Mouse (Mus musculus): Measurements from ENCODE around the gene Nlrx1. TPM values are rescaled to one million over a fixed set of nuclear protein-coding genes. Genes with fewer than 3 reads are reported as not detected.

Gene Nlrx1
- 4.6 TPM in 2 replicates for polyA plus RNA-seq (2015; fragmentation: Nextera tagmentation; extraction: Ambion mirVana)

DNA sequence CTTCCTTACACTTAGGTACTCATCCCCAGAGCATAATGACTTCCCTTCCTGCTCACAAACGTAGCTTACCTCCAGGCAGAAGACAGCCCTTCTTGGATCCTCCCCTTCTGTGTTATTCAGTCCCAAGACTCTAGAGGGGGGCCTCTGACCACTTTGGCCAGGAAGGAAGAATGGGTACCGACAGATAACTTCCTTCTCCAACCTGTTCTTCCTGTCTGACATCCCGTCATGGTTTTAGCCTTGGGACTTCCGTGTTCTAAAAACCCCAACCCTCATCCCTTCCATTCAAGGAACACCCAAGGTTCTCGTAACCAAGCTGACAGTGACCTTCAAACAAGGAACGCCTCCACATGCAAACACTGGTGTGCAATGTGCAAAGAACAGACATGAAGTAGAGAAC lies at the start of gene Nlrx1:
Nlrx1 (minus strand) TSS at position 168 of the 400 bp plus-strand sequence.
- H3K4me2 ChIP-seq (replicated peaks; ENCODE audit: low read depth), result peak within 1 kb of the TSS; percentile 90
- WGBS, result 42% methylated on average over 6 of the region's 6 CpGs
- H3K4me1 ChIP-seq (replicated peaks; ENCODE audit: control insufficient read depth, insufficient read depth, low read length), result no peaks in the 10 kb centered on the region
- H3K9me3 ChIP-seq (ENCODE audit: control insufficient read depth), result no peaks in the 10 kb centered on the region
- H3K4me3 ChIP-seq (ENCODE audit: low read depth, low read length), result peak within 1 kb of the TSS; percentile 57
- peak; percentile 42 for ATAC-seq
- no peaks in the 10 kb centered on the region for H3K27me3 ChIP-seq (replicated peaks; ENCODE audit: control insufficient read depth, insufficient read depth, low read length)
- peak within 1 kb of the TSS; percentile 77 for H3K27ac ChIP-seq (ENCODE audit: low read depth, low read length)
- peak within 1 kb of the TSS; percentile 92 for H3K9ac ChIP-seq (ENCODE audit: low read depth, low read length)
- no peak for TF ChIP-seq CTCF (IDR thresholded peaks at IDR 0.05; ENCODE audit: low read depth)
- H3K36me3 ChIP-seq (ENCODE audit: control insufficient read depth, insufficient read depth), result no peaks in the 10 kb centered on the region; the same call in 1 of the 2 replicates

DNA sequence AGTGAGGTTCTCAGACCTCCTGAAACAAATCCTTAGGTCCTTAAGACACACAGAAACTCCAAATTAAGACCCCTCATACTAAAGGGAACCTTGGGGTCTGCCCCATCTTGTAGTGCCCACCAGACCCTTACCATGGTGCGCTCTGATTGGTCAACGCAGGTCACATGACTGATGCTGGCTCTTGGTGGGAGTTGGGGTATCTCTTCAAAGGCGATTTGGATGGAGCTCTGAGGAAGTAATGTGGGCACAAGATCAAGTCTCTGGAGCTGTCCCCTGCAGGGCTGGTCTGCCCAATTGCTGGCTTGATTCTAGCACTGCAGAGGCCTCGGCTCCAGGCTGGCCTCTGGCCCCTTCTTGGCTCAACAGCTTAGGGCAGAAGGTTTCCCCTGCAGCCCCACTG lies 49.1 kb upstream of the Nlrx1 start:
- H3K4me2 ChIP-seq (replicated peaks; ENCODE audit: low read depth), result peak overlapping the region; percentile 91
- WGBS, result 71% methylated on average over 4 of the region's 4 CpGs
- H3K4me1 ChIP-seq (replicated peaks; ENCODE audit: control insufficient read depth, insufficient read depth, low read length), result peaks cover 4% of the 10 kb centered on the region; the same call in 1 of the 2 replicates
- ATAC-seq, result no peak
- 0 out of 2 replicates have a peak overlapping the region, but pooled peaks have one; percentile 17 for H3K9ac ChIP-seq (ENCODE audit: low read depth, low read length)
- H3K4me3 ChIP-seq (ENCODE audit: low read depth, low read length), result peak overlapping the region; percentile 96
- H3K9me3 ChIP-seq (ENCODE audit: control insufficient read depth), result no peaks in the 10 kb centered on the region
- peak overlapping the region; percentile 91 for H3K27ac ChIP-seq (ENCODE audit: low read depth, low read length)
- no peak for TF ChIP-seq CTCF (IDR thresholded peaks at IDR 0.05; ENCODE audit: low read depth)
- H3K27me3 ChIP-seq (replicated peaks; ENCODE audit: control insufficient read depth, insufficient read depth, low read length), result no peaks in the 10 kb centered on the region
- peaks cover 46% of the 10 kb centered on the region for H3K36me3 ChIP-seq (ENCODE audit: control insufficient read depth, insufficient read depth)

DNA sequence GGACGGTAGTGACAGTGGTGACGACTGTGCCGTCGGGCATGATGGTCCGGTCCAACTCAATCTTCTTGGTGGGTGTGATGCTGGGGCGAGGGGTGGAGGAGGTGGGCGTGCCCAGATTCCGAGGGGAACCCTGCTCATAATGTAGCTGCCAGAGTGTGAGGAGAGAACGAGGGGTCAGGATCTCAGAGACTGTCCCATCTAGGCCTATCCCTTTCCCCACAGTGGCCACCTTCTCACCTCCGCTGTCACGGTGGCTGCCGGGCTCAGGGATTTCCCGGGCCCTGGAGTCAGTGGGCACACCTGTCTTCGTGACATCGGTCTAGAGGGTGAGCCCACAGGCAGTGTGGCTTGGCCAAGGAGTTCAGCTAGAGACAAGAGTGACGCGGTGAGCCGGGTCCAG lies 46.5 kb upstream of the Nlrx1 start:
- 0 out of 2 replicates have a peak, but pooled peaks cover 4% of the 10 kb centered on the region for H3K4me1 ChIP-seq (replicated peaks; ENCODE audit: control insufficient read depth, insufficient read depth, low read length)

DNA sequence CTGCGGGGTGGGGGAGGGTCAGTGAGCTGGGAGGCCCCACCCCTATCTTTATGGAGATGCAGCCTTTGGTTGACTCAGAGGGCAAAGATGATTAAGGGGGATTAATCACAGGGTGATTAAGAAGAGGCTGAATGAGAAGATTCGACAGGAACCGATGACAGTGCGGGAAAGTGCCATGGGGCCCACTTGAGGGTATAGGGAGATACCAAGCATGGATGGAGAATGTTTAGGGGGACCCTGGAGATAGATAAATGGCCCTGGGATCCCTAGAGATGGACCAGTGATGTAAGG lies 45.8 kb upstream of the Nlrx1 start:
- ATAC-seq, result no peak
- no peaks in the 10 kb centered on the region for H3K9me3 ChIP-seq (ENCODE audit: control insufficient read depth)
- no peak overlapping the region for H3K4me3 ChIP-seq (ENCODE audit: low read depth, low read length)
- 0 out of 2 replicates have a peak, but pooled peaks cover 4% of the 10 kb centered on the region for H3K4me1 ChIP-seq (replicated peaks; ENCODE audit: control insufficient read depth, insufficient read depth, low read length)
- no peaks in the 10 kb centered on the region for H3K27me3 ChIP-seq (replicated peaks; ENCODE audit: control insufficient read depth, insufficient read depth, low read length)
- no peak overlapping the region for H3K9ac ChIP-seq (ENCODE audit: low read depth, low read length)
- 77% methylated on average over 4 of the region's 4 CpGs for WGBS
- H3K36me3 ChIP-seq (ENCODE audit: control insufficient read depth, insufficient read depth), result peaks cover 52% of the 10 kb centered on the region
- no peak for TF ChIP-seq CTCF (IDR thresholded peaks at IDR 0.05; ENCODE audit: low read depth)
- no peak overlapping the region for H3K27ac ChIP-seq (ENCODE audit: low read depth, low read length)
- no peak overlapping the region for H3K4me2 ChIP-seq (replicated peaks; ENCODE audit: low read depth)

More for the DNA sequence above, 46.5 kb upstream of the Nlrx1 start:
- WGBS, result 92% methylated on average over 18 of the region's 18 CpGs
- no peak for ATAC-seq
- Histone ChIP-seq H3K4me3 (ENCODE audit: low read depth, low read length) (no peak overlapping the region), H3K9ac (ENCODE audit: low read depth, low read length) (no peak overlapping the region), H3K36me3 (ENCODE audit: control insufficient read depth, insufficient read depth) (peaks cover 48% of the 10 kb centered on the region), H3K27ac (ENCODE audit: low read depth, low read length) (no peak overlapping the region), H3K9me3 (ENCODE audit: control insufficient read depth) (no peaks in the 10 kb centered on the region), H3K27me3 (replicated peaks; ENCODE audit: control insufficient read depth, insufficient read depth, low read length) (no peaks in the 10 kb centered on the region), H3K4me2 (replicated peaks; ENCODE audit: low read depth) (no peak overlapping the region)
- no peak for TF ChIP-seq CTCF (IDR thresholded peaks at IDR 0.05; ENCODE audit: low read depth)

DNA sequence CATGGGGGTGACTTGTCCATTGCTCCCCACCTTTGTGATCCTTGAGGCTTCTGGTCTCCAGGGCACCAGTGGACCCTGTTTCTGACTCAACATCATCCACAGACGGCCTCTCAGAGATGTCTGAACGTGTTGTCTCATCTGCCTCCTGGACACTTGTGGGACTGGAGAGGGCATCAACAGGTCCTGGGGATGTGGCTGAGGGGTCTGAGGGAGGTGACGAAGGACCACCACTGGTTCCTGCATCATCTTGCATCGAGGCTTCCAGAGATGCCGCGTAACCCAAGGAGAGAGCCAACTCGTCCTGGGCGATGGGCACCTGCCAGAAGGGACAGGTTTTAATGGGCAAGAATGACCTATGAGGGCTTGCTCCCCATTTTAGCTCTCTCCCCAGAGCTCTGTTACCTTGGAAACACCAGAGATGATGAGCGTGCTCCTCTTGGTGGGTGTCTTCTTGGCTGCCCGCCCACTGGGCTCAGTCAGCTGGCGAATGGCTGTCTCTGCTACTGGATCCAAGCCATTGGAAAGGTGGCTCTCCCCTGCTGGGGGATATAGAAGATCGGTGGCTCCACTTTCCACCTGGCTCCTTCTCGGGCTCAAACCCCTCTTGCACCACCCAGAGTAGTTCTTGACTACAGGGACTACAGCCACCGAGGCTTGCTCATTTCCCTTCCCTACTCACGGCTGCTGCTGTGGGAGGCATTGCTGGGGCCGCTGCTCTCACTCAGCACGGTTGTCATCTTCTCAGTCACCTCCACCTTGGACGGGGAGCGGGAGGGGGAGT lies 45.3 kb upstream of the Nlrx1 start:
- Histone ChIP-seq H3K27me3 (replicated peaks; ENCODE audit: control insufficient read depth, insufficient read depth, low read length) (no peaks in the 10 kb centered on the region), H3K9ac (ENCODE audit: low read depth, low read length) (no peak overlapping the region), H3K9me3 (ENCODE audit: control insufficient read depth) (no peaks in the 10 kb centered on the region), H3K36me3 (ENCODE audit: control insufficient read depth, insufficient read depth) (peaks cover 52% of the 10 kb centered on the region), H3K4me1 (replicated peaks; ENCODE audit: control insufficient read depth, insufficient read depth, low read length) (0 out of 2 replicates have a peak, but pooled peaks cover 4% of the 10 kb centered on the region), H3K4me2 (replicated peaks; ENCODE audit: low read depth) (no peak overlapping the region), H3K4me3 (ENCODE audit: low read depth, low read length) (no peak overlapping the region), H3K27ac (ENCODE audit: low read depth, low read length) (no peak overlapping the region)
- ATAC-seq, result no peak
- WGBS, result 82% methylated on average over 19 of the region's 19 CpGs
- TF ChIP-seq CTCF (IDR thresholded peaks at IDR 0.05; ENCODE audit: low read depth), result no peak

DNA sequence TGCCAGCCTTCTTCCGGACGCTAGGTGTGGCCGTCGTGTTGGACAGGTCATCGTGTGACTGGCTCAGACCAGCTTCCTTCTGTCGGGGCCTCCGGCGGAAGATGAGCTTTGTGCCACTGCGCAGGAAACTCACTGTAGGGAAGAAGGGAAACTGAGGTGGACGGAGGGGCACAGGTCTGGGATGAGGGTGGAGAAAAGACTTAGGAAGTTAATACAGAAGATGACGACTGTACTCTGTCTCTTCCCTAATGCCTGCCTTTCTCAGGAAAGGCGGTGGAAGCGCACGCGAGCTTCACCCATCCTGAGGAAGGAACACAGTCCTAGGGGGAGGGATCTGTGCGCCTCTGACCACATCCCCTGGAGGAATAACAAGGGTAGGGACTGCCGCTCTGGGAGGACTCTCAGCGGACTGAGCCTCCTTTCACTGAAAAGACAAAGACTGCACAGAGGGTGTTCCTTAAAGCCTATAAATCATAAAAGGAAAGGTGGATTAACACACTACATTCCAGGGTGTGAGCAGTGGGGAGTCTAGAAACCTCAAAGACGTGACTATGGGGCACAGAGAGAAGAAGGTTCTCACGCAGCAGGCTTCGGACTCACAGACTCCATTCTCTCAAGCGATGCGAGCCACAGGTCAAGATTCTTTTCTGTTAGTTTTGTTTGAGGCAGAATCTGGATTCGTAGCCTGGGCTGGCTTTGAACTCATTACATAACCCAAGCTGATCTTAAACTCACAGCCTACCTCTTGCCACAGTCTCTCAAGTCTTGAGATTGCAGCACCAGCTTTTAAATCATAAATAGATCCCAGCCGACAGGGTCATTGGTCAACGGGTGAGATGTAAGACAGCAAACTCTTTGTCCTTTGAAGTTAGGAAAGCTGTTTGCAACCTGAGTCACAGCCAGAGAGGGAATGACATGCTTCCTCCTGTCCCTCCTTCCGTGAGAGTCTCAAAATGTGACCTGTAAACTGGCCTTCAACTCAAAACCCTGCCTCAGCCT lies 43.0 kb upstream of the Nlrx1 start:
- Histone ChIP-seq H3K9ac (ENCODE audit: low read depth, low read length) (no peak overlapping the region), H3K4me3 (ENCODE audit: low read depth, low read length) (no peak overlapping the region), H3K27ac (ENCODE audit: low read depth, low read length) (0 out of 2 replicates have a peak overlapping the region, but pooled peaks have one; percentile 30)

More for the DNA sequence above, 43.0 kb upstream of the Nlrx1 start:
- H3K27me3 ChIP-seq (replicated peaks; ENCODE audit: control insufficient read depth, insufficient read depth, low read length), result no peaks in the 10 kb centered on the region
- peak; percentile 20; the same call in 1 of the 2 replicates for TF ChIP-seq CTCF (IDR thresholded peaks at IDR 0.05; ENCODE audit: low read depth)
- H3K9me3 ChIP-seq (ENCODE audit: control insufficient read depth), result no peaks in the 10 kb centered on the region
- peaks cover 46% of the 10 kb centered on the region for H3K36me3 ChIP-seq (ENCODE audit: control insufficient read depth, insufficient read depth)
- no peaks in the 10 kb centered on the region for H3K4me1 ChIP-seq (replicated peaks; ENCODE audit: control insufficient read depth, insufficient read depth, low read length)
- peak overlapping the region; percentile 18 for H3K4me2 ChIP-seq (replicated peaks; ENCODE audit: low read depth)
- peak; percentile 43 for ATAC-seq
- 16% methylated on average over 27 of the region's 27 CpGs for WGBS
